Mouse (Mus musculus) hindbrain, embryonic 13.5 days (tissue): ENCODE data around the gene Olfr114. TPM values are rescaled to one million over a fixed set of nuclear protein-coding genes. Genes with fewer than 3 reads are reported as not detected.

ENCODE experiments used
- ATAC-seq: fragments of 200-750 bp; cut with Nextera tagmentation; 2 replicates; pipeline ENCODE4 v1.8.0; 2017; ENCODE audit warnings: moderate TSS enrichment; ENCODE audit not compliant: low FRiP score
- H3K27ac ChIP-seq: fragments of 300-500 bp; sonication (generic); 2 replicates; pipeline ENCODE4 v1.5.1; 2015; ENCODE audit warnings: inconsistent platforms, mild to moderate bottlenecking, moderate library complexity
- H3K27me3 ChIP-seq: fragments of 300-500 bp; sonication (generic); 2 replicates; pipeline ENCODE4 v1.6.1; 2015; ENCODE audit warnings: mild to moderate bottlenecking, inconsistent platforms
- H3K36me3 ChIP-seq: fragments of 300-500 bp; sonication (generic); 2 replicates; pipeline ENCODE4 v1.6.1; 2015; ENCODE audit warnings: mild to moderate bottlenecking, inconsistent platforms
- H3K4me1 ChIP-seq: fragments of 300-500 bp; sonication (generic); replicated peaks from 2 replicates; pipeline ENCODE4 v1.6.1; 2015; ENCODE audit warnings: inconsistent platforms
- H3K4me2 ChIP-seq: fragments of 300-500 bp; sonication (generic); 2 replicates; pipeline ENCODE4 v1.6.1; 2015; ENCODE audit warnings: inconsistent platforms, mild to moderate bottlenecking, moderate library complexity
- H3K4me3 ChIP-seq: fragments of 300-500 bp; sonication (generic); 2 replicates; pipeline ENCODE4 v1.5.1; 2015; ENCODE audit warnings: mild to moderate bottlenecking, inconsistent platforms
- H3K9ac ChIP-seq: fragments of 300-500 bp; sonication (generic); 2 replicates; pipeline ENCODE4 v1.6.1; 2015; ENCODE audit warnings: mild to moderate bottlenecking, inconsistent platforms
- H3K9me3 ChIP-seq: fragments of 300-500 bp; sonication (generic); 2 replicates; pipeline ENCODE4 v1.6.1; 2016; ENCODE audit warnings: inconsistent platforms
- WGBS: fragments of 180-500 bp; shearing (Covaris S2); methylation state at CpG from one replicate; pipeline ENCODE4 v1.1.7; 2015; 5-methylcytosine and 5-hydroxymethylcytosine counted together
- polyA plus RNA-seq: library from polyadenylated mRNA; unstranded; fragments of >200 nt; fragmentation: Nextera tagmentation; extraction: Ambion mirVana; gene quantifications from 2 replicates; pipeline ENCODE4 v1.2.1, GENCODE M21; 2015

The Olfr114 gene
- not detected in 2 replicates for polyA plus RNA-seq

DNA sequence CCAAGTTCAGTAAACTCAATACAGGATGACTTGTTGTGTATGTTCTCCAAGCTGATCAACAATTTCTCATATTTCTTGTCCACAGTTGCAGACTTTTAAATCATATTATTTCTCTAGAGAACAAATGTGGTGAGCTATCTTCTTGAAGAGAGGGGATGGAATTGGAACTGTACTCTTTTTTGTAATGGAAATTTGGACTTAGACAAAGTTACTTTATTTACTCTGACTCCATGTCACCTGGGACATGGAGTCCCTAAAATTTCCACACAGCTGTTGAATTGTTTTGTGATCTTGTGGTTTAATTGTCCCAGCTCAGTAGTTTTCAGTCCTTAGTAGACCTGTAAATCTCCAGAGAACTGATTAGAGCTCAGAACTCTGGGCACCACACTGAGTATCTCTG, at the start of gene Olfr114:
Olfr114 (minus strand) TSS at position 101 of the 400 bp plus-strand sequence.
- Histone ChIP-seq H3K9me3 (no peaks in the 10 kb centered on the region), H3K27ac (no peak within 1 kb of the TSS), H3K36me3 (no peaks in the 10 kb centered on the region), H3K27me3 (no peaks in the 10 kb centered on the region), H3K4me1 (no peaks in the 10 kb centered on the region), H3K4me3 (no peak within 1 kb of the TSS), H3K9ac (no peak within 1 kb of the TSS), H3K4me2 (no peak within 1 kb of the TSS)
- no peak for ATAC-seq

GRCm38 (mm10) chr17:37627009-37627408, 34.5 kb upstream of the Olfr114 start, which contains the start of the genes Olfr115 and Olfr116:
Olfr115 (minus strand) TSS chr17:37627109.
Olfr116 (minus strand) TSS chr17:37627199.
- no peak within 1 kb of the TSS for H3K27ac ChIP-seq
- H3K9me3 ChIP-seq: peaks cover 5% of the 10 kb centered on the region; the same call in 1 of the 2 replicates
- no peak within 1 kb of the TSS for H3K9ac ChIP-seq
- no peaks in the 10 kb centered on the region for H3K27me3 ChIP-seq
- no peak for ATAC-seq
- H3K36me3 ChIP-seq: no peaks in the 10 kb centered on the region
- H3K4me3 ChIP-seq: no peak within 1 kb of the TSS
- no peak within 1 kb of the TSS for H3K4me2 ChIP-seq
- WGBS: 81% methylated on average over 2 of the region's 2 CpGs
- no peaks in the 10 kb centered on the region for H3K4me1 ChIP-seq

- Histone ChIP-seq H3K27ac (no peak within 1 kb of the TSS), H3K27me3 (no peaks in the 10 kb centered on the region)
These were observed 15.0 kb downstream of the Olfr114 start, which contains the start of gene Olfr113 for GRCm38 (mm10) chr17:37577563-37577962. Olfr113 (minus strand) TSS chr17:37577663.

DNA sequence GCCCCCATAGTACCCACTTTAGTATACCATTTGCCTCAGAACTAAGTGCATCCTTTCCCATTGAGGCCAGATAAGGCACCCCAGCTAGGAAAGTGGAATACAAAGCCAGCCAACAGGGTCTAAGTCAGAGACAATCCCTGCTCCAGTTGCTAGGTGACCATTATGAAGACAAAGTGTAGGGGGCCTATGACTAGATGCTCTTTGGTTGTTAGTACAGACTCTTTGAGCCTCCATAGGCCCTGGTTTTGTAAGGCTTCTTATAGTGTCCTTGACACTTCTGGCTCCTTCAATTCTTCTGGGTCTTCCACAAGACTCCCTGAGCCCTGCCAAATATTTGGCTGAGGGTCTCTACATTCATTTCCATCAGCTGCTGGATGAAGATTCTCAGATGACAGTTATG, 23.2 kb downstream of the Olfr114 start, which contains the start of gene Olfr112:
Olfr112 (minus strand) TSS at position 101 of the 400 bp plus-strand sequence.
- no peak within 1 kb of the TSS for H3K4me2 ChIP-seq
- no peak within 1 kb of the TSS for H3K27ac ChIP-seq
- no peak within 1 kb of the TSS for H3K4me3 ChIP-seq
- H3K9me3 ChIP-seq: no peaks in the 10 kb centered on the region
- H3K9ac ChIP-seq: no peak within 1 kb of the TSS
- H3K4me1 ChIP-seq: no peaks in the 10 kb centered on the region
- no peak for ATAC-seq
- H3K36me3 ChIP-seq: no peaks in the 10 kb centered on the region
- H3K27me3 ChIP-seq: no peaks in the 10 kb centered on the region

More at GRCm38 (mm10) chr17:37577563-37577962, 15.0 kb downstream of the Olfr114 start, which contains the start of gene Olfr113:
- Histone ChIP-seq H3K4me3 (no peak within 1 kb of the TSS), H3K9ac (no peak within 1 kb of the TSS), H3K9me3 (no peaks in the 10 kb centered on the region), H3K36me3 (no peaks in the 10 kb centered on the region), H3K4me2 (no peak within 1 kb of the TSS), H3K4me1 (no peaks in the 10 kb centered on the region)
- no peak for ATAC-seq

- no peak overlapping the region for H3K9ac ChIP-seq
- no peaks in the 10 kb centered on the region for H3K4me1 ChIP-seq
- H3K9me3 ChIP-seq: no peaks in the 10 kb centered on the region
- H3K4me2 ChIP-seq: no peak overlapping the region
- 64% methylated on average over 1 of the region's 1 CpGs for WGBS
- no peak overlapping the region for H3K27ac ChIP-seq
- no peak overlapping the region for H3K4me3 ChIP-seq
- no peaks in the 10 kb centered on the region for H3K27me3 ChIP-seq
- no peak for ATAC-seq
- H3K36me3 ChIP-seq: no peaks in the 10 kb centered on the region
These were observed 33.5 kb downstream of the Olfr114 start for GRCm38 (mm10) chr17:37558913-37559615.

- Histone ChIP-seq H3K27ac (no peak overlapping the region), H3K36me3 (no peaks in the 10 kb centered on the region), H3K4me1 (no peaks in the 10 kb centered on the region), H3K9ac (no peak overlapping the region), H3K27me3 (no peaks in the 10 kb centered on the region), H3K4me2 (no peak overlapping the region), H3K4me3 (no peak overlapping the region), H3K9me3 (no peaks in the 10 kb centered on the region)
- 70% methylated on average over 3 of the region's 3 CpGs for WGBS
- 0 out of 2 replicates have a peak, but pooled peaks have one; percentile 39 for ATAC-seq
These were observed 48.6 kb downstream of the Olfr114 start for GRCm38 (mm10) chr17:37543800-37544435.

DNA sequence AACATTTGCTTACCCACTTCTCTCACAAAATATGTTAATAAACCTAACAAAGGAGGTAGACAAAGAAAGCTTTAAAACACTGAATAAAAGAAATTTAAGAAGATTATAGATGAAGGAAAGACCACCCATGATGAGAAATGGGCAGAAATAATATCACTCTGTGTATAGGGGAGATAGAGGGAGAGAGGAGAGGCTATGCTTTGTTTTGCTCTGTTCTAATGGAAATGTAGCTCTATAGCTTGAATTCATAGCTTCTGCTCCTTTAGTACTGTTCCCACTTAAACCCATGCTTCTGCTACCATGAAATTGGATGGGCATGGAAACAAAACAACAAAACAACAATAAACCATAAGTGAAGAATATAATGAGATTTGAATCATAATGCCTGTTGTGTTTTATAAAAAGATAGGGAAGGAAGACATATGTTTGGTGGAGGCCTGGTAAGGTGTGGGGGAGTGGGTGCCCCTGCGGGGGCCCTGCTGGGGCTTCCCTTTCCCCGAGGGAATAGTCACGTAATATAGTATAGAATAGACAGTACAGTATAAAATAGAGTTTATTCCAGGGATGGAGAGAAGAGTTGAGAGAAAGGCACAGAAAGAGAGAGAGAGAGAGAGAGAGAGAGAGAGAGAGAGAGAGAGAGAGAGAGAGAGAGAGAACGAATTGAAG, 51.0 kb downstream of the Olfr114 start:
- Histone ChIP-seq H3K9me3 (no peaks in the 10 kb centered on the region), H3K4me2 (no peak overlapping the region), H3K9ac (no peak overlapping the region), H3K4me1 (no peaks in the 10 kb centered on the region), H3K27me3 (no peaks in the 10 kb centered on the region), H3K4me3 (no peak overlapping the region), H3K36me3 (no peaks in the 10 kb centered on the region), H3K27ac (no peak overlapping the region)
- ATAC-seq: no peak
- whole genome bisulfite sequencing: 71% methylated on average over 4 of the region's 4 CpGs

Other genes starting within 250 kb of the Olfr114 start
- not detected in 2 replicates for gene Olfr104-ps, start 233.2 kb downstream of the Olfr114 start, polyA plus RNA-seq
- gene Olfr105-ps, start 213.7 kb downstream of the Olfr114 start, polyA plus RNA-seq: not detected in 2 replicates
- not detected in 2 replicates for gene Olfr106-ps, start 202.3 kb downstream of the Olfr114 start, polyA plus RNA-seq
- not detected in 2 replicates for gene Olfr107, start 193.5 kb downstream of the Olfr114 start, polyA plus RNA-seq
- gene Olfr108, start 147.3 kb downstream of the Olfr114 start, polyA plus RNA-seq: not detected in 2 replicates
- not detected in 2 replicates for gene Olfr109, start 133.8 kb downstream of the Olfr114 start, polyA plus RNA-seq
- not detected in 2 replicates for gene H2-M2, start 109.2 kb downstream of the Olfr114 start, polyA plus RNA-seq
- not detected in 2 replicates for gene Olfr110, start 100.3 kb downstream of the Olfr114 start, polyA plus RNA-seq
- not detected in 2 replicates for gene Olfr111, start 84.7 kb downstream of the Olfr114 start, polyA plus RNA-seq
- gene Olfr112, start 23.3 kb downstream of the Olfr114 start, polyA plus RNA-seq: not detected in 2 replicates
- gene Olfr113, start 15.1 kb downstream of the Olfr114 start, polyA plus RNA-seq: not detected in 2 replicates
- gene Olfr115, start 34.4 kb upstream of the Olfr114 start, polyA plus RNA-seq: not detected in 2 replicates
- not detected in 2 replicates for gene Olfr116, start 34.5 kb upstream of the Olfr114 start, polyA plus RNA-seq
- gene Olfr117, start 71.0 kb upstream of the Olfr114 start, polyA plus RNA-seq: not detected in 2 replicates
- not detected in 2 replicates for gene Olfr118, start 74.2 kb upstream of the Olfr114 start, polyA plus RNA-seq
- gene Olfr119, start 103.8 kb upstream of the Olfr114 start, polyA plus RNA-seq: not detected in 2 replicates
- gene Olfr120, start 129.1 kb upstream of the Olfr114 start, polyA plus RNA-seq: not detected in 2 replicates
- not detected in 2 replicates for gene Olfr121, start 156.1 kb upstream of the Olfr114 start, polyA plus RNA-seq
- gene Olfr122, start 175.9 kb upstream of the Olfr114 start, polyA plus RNA-seq: not detected in 2 replicates
- gene Olfr123, start 200.8 kb upstream of the Olfr114 start, polyA plus RNA-seq: not detected in 2 replicates
- not detected in 2 replicates for gene Olfr124, start 207.1 kb upstream of the Olfr114 start, polyA plus RNA-seq
- not detected in 2 replicates for gene Olfr125, start 240.2 kb upstream of the Olfr114 start, polyA plus RNA-seq